Mouse (Mus musculus) adrenal gland, adult 8-10 months (tissue): ENCODE measurements around the gene Cyp4f15. TPM values are rescaled to one million over a fixed set of nuclear protein-coding genes. Genes with fewer than 3 reads are reported as not detected.
"Not testable (repeated sequence)": the region's sequence is repeated elsewhere in the genome, so short reads cannot be mapped to it uniquely, and the experiment has no call there.

Source experiments
- DNase-seq: peaks from one replicate; pipeline ENCODE4 v3.0.0; 2022
- total RNA-seq, 4 experiments: library from RNA; stranded (reverse); gene quantifications; 2 replicates each; pipeline ENCODE4 v1.2.4; 2022

The Cyp4f15 gene
- total RNA-seq, result 1 to 10 TPM; 3.2 to 7.5 (median 6.4) TPM

- DNase-seq, result peak; percentile 55
These were observed at the start of gene Cyp4f15 for GRCm38 (mm10) chr17:32685048-32685750. Gene Cyp4f15 (plus strand): TSS chr17:32685627.

GRCm38 (mm10) chr17:32636341-32636740 lies 49.1 kb upstream of the Cyp4f15 start:
- no peak for DNase-seq

GRCm38 (mm10) chr17:32637151-32637550 lies 48.3 kb upstream of the Cyp4f15 start:
- DNase-seq, result no peak

GRCm38 (mm10) chr17:32646631-32647030 lies 38.8 kb upstream of the Cyp4f15 start:
- DNase-seq, result no peak

GRCm38 (mm10) chr17:32653860-32654259 lies 31.6 kb upstream of the Cyp4f15 start:
- no peak for DNase-seq

- no peak for DNase-seq
These were observed 28.4 kb upstream of the Cyp4f15 start for GRCm38 (mm10) chr17:32657041-32657440.

- no peak for DNase-seq
These were observed 27.2 kb upstream of the Cyp4f15 start for GRCm38 (mm10) chr17:32658246-32658645.

- peak; percentile 75 for DNase-seq
These were observed 26.7 kb upstream of the Cyp4f15 start, which contains the start of gene Cyp4f40 for GRCm38 (mm10) chr17:32658712-32659111. Gene Cyp4f40 (plus strand): TSS chr17:32658900.

GRCm38 (mm10) chr17:32673976-32674375 lies 11.5 kb upstream of the Cyp4f15 start:
- DNase-seq, result no peak

- no peak for DNase-seq
These were observed 9.3 kb upstream of the Cyp4f15 start for GRCm38 (mm10) chr17:32676040-32676635.

GRCm38 (mm10) chr17:32680404-32680803 lies 5.0 kb upstream of the Cyp4f15 start:
- no peak for DNase-seq

GRCm38 (mm10) chr17:32686722-32687121 lies 1.3 kb downstream of the Cyp4f15 start:
- peak; percentile 19 for DNase-seq

GRCm38 (mm10) chr17:32690959-32691358 lies 5.5 kb downstream of the Cyp4f15 start:
- no peak for DNase-seq

- no peak for DNase-seq
These were observed 17.4 kb downstream of the Cyp4f15 start for GRCm38 (mm10) chr17:32702826-32703225.

- DNase-seq, result not testable (repeated sequence)
These were observed 25.1 kb downstream of the Cyp4f15 start for GRCm38 (mm10) chr17:32710541-32710940.

GRCm38 (mm10) chr17:32722151-32722550 lies 36.7 kb downstream of the Cyp4f15 start:
- DNase-seq, result not testable (repeated sequence)

GRCm38 (mm10) chr17:32722771-32723170 lies 37.3 kb downstream of the Cyp4f15 start:
- no peak for DNase-seq

- not testable (repeated sequence) for DNase-seq
These were observed 40.9 kb downstream of the Cyp4f15 start for GRCm38 (mm10) chr17:32726360-32726759.

GRCm38 (mm10) chr17:32729029-32729428 lies 43.6 kb downstream of the Cyp4f15 start:
- no peak for DNase-seq

- no peak for DNase-seq
These were observed 53.0 kb downstream of the Cyp4f15 start for GRCm38 (mm10) chr17:32738406-32738805.

GRCm38 (mm10) chr17:32741057-32741456 lies 55.6 kb downstream of the Cyp4f15 start:
- no peak for DNase-seq

- no peak for DNase-seq
These were observed 65.2 kb downstream of the Cyp4f15 start for GRCm38 (mm10) chr17:32750611-32751010.
